Mouse (Mus musculus): ENCODE results near the gene Lacc1. TPM values are rescaled to one million over a fixed set of nuclear protein-coding genes. Genes with fewer than 3 reads are reported as not detected.
"Not testable (repeated sequence)": the region's sequence is repeated elsewhere in the genome, so short reads cannot be mapped to it uniquely, and the experiment has no call there.

Lacc1 gene
- total RNA-seq (2021) = 1 to 10 TPM; 7.8 to 9.6 TPM
- long read RNA-seq, experiment 1, partial matches to known transcripts = 2 of 8 reads
- long read RNA-seq, experiment 1, other reads (novel, unspliced or antisense) = 1 of 8 reads
- long read RNA-seq, experiment 2, partial matches to known transcripts = 2 of 6 reads
- long read RNA-seq, experiment 2, other reads (novel, unspliced or antisense) = 0 of 6 reads

DNA sequence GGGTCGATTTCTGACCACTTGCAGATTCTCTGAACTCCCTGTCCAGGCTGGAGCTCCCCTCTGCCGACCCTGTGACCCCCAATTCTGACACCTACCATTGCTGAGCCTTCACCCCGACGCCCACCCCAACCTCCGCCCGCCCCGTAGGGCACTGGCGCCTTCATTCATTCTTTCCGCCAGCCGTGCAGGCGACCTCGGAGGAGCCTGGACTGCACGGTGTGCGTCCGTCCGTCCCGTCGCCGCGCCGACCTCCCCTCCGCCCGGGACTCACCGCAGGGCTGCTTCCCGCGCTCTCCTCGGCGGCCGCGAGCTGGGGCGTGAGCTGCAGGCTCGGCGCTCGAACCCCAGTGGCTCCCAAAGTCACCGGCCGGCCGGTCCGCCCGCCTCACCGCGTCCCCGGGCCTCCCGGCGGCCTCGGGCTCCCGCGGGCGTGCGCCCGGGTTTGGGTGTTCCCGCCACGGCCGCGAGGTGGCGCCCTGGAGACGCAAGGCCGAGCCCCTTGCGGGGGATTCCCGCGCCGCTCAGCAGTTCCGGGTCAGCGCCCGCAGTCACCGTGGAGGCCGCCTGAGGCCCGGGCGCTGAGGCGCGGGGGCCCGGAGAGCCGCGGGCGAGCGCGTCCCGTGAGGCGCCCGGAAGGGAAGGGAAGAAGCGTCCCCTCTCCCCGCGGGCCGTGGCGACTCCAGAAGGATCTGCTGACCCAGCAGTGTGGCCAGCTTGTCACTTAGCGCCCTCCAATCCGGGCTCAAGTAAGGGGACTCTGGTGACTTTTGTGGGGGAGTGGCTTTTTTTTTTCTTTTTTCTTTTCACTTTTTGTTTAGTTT, at the start of gene Lacc1, which contains the start of gene Ccdc122:
TSS of gene Lacc1 (minus strand) at position 679 of the 821 bp plus-strand sequence.
TSS of gene Ccdc122 (plus strand) at position 547 of the 821 bp plus-strand sequence.
- DNase-seq = peak; percentile 90 to 94

DNA sequence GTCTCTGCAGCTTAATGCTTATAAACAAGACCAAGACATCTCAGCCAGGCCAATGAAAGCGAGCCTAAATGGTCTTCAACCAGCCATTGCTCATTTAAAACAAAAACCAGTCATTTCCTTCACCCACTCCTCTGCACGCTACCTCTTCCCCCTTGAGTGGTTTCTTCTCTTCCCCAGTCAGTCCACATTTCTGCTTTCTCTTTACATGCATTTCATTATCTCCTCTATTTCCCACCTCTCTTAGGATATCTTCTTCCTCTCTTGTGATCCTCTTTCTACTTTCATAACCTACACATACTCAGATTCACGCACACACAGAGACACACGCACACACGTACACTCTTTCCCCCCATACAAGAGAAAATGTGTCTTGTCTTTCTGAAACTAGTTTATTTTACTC, 44.5 kb upstream of the Lacc1 start:
- DNase-seq = no peak

DNA sequence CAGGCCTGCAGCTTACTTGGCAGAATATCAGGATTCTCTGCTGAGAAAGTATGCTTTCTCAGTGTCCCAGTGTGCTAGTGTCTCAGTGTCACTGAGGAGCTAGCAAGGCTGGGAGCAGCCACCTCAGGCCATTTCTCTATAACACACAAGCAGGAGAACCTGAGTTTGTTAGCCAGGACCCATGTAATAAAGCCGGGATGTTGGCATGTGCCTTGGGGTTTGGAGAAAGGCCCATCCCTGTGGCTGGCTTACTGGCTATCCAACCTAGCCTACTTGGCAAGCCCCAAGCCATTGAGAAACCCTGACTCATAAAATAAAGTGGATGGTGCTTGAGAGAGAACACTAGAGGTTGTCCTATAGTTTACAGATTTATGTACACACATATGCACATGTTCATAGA, 32.7 kb upstream of the Lacc1 start:
- DNase-seq = peak; percentile 27 to 46

DNA sequence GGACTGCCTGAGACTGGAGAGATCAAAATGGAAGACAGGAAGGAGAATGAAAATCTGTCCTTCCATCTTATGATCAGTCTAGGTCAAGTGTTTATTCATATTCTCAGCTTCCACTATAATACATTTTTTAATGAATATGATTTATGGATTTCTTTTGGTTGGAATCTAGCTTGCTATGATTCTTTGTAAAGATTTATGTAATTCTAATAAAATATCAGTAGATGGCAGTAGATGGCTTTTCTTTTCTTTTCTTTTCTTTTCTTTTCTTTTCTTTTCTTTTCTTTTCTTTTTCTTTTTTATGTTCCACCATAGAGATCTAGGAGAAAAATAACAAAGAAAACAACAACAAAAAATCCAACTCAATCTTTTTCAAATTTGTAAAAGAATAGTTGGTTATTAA, 16.6 kb upstream of the Lacc1 start:
- no peak for DNase-seq

DNA sequence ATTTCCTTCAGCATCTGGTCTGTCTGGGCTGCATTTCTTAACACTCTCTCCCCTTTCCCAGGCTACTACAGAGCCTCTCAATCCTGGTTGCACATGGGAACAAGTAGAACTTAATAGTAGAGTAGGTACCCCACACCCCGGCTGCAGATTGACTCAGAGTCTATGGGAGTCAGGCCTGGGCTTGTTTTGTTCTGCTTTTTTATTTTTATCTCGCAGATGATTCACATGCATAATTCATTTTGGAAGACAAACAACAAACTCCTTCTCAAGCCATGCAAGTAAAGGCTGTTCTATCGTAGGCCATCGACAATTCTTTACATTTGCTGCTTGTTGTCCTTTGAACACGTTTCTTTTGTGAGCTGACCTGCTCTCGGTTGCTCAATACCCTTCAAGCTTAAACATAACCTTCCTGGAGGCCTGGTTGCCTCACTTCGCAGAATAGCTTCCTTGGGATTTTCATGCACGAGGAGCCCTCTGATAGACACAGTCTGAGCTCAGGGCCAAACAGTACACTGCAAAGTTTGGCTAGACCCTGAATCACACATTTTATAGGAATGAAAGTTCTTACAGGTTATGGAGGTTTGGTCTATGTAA, 1.2 kb upstream of the Lacc1 start:
- peak; percentile 28 to 45 for DNase-seq

DNA sequence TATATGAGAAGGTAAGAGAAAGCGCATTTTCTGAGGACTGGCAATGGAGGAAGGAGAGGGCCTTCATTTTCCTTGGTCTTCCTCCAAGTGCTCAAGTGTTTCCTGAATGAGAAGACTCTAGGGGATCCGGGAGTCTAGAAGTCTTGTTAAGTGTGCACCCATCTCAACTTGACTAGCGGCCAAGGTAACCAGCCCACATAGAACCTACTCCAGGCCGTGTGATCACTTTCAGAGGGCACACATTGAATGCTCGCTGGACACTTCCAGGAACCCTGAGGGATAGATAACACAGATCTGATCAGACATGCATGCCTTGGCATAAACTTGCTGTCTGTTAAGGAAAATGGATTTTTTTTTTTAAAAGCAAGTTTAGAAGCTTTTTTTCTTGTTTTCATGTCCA, 626 bp upstream of the Lacc1 start:
- DNase-seq = no peak

DNA sequence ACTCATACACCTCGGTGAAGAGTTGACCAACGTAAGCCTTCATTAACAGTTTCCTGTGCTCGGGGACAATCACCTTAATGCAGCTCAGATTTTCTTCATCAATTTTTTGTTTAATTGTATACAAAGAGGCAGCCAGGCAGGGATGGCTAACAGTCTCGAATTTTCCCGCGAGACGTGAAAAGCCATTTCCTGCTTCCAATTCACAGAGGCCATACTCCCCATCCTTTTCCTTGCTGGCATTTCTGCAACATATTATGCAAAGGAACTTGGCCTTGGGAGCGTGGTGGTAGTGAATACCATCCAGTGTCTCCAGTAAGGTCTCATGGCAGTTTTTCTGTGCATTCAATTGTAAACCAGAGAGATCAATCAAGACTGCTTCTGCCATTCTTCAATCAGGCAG, 1.7 kb downstream of the Lacc1 start:
- DNase-seq = no peak

DNA sequence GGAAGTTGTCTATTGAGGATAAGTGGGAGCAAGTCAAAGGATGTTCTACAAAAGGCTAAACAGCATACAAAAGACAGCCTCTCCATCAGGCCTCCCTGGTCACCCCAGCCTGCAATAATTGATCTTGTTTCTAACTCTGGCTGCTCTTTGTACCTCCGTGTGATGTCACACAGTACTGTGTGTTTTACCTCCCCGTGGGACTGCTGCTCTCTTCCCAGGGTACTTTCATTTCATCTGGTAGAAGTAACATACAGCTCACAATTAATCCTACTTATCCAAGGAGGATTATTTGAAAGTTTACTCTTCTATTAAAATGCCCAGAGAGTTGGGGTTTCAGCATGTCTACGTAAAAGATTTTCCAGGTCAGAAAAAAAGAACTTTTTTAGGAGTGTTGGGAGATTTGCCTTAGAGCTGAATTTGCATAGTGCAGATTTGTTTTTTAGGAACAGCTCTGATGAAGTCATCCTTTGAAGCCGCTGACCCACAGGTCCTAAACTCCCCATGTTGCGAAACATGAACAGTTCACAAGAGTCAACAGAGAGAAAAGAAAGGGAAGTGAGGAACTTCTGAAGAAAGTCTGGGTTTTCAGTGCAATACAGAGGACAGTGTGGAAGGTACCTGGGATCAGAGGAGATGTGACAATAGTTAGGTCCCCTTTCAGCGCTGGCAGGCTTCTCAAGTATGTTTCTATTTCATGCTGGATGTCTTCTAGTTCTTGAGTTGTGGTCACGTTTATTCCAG, 2.4 kb downstream of the Lacc1 start:
- DNase-seq = no peak

DNA sequence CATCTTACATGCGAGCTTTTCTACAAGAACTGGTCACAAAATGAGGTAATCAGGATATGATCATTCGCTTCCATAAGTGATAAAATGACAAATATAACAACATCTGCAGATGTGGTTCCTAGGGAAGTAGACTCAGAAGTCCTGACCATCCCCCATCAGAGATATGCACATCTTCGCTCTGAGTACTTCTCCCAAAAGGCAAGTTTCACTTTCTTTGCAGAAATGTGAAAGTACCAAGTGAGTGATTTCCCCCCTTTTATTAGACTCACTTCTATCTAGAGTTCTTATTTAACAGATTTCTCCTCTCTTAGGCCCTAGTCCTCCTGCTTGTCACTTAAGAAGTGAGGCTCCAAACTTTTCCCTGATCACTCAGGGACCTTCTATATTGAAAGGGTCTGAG, 3.3 kb downstream of the Lacc1 start:
- DNase-seq = no peak

DNA sequence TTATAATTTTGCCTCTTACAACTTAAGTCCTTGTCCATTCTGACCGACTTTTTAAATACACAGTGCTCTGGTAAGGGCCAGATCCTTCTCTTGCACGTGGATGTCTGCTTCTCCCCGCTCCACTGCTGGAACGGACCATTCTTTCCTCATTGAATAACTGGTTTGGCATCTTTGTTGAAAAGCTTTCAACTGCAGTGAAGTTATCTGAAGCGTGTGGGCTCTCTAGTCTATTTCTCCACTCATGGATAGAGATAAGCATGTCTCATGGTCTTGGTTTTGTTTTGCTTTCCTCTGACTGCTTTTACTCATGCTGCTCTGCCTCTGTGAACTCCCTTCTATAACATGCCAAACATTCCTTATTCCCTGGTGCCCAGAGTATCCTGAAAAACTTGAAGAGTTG, 4.3 kb downstream of the Lacc1 start:
- no peak for DNase-seq

DNA sequence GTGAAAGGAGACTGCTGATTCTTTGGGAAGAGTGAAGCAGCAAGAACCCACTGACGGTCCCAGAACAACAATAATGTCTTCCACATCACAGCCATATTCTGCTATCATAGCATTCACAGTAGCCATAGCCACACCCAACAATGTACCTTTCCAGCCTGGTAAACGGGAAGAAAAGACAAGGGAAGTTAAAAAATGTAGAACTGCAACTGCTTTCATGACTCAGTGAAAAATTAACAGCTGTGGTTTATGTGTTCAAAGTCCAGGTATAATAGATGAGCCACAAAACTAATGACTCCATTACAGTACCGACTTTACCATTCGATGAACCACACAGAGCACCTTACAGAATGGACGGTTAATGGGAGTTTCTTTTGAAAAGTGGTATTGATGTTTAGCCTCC, 5.9 kb downstream of the Lacc1 start:
- no peak for DNase-seq

DNA sequence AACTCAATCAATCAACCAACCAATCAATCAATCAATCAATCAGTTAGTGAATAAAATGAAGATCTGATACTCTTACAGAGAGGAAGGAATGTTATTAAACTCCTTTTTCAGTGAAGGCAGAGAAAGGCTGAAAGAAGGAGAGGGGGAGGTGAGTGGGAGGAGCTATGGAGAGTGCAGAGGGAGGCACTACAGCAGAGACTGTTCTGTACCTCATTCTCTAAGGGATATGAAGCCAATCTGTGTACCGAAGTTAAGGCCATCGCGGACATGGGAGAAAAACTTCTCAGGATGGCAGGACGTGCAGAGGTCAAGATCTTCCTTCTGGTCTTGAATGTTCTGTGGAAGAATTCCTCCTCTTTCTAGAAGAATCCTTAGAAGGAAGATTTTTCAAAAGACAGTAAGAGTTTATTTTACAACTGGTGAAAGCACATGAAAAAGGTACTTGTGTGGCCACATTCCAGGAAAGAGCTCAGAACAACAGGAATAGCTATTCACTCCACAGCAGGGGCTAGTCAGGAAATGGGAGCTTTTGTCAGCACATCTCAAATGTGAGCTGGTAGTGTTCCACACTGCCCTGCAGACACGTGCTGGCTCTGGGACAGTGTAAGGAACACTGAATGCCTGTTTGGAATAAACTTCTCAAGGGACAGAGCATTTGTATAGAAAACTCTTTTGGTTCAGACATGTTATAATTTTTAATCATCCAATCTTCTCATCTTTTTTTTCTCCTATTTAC, 7.2 kb downstream of the Lacc1 start:
- no peak for DNase-seq

DNA sequence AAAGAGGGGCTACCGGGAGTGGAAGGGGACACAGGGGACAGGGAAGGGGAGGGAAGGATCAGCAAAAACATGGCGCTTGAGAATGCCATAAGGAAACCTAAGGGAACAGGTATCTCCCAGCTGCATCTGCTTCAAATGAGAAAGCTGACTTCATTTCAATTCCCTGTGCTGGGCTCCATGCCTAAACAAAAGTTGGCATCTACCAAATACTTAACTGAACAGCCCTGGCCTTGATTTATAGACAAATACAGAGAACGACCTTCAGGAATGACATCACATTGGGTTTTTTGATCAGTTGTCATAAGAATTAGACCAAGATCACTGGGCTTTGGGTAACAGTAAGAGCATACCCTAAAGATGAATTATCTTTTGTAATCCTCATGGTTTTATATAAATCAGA, 12.2 kb downstream of the Lacc1 start:
- peak; percentile 21 to 47 for DNase-seq

DNA sequence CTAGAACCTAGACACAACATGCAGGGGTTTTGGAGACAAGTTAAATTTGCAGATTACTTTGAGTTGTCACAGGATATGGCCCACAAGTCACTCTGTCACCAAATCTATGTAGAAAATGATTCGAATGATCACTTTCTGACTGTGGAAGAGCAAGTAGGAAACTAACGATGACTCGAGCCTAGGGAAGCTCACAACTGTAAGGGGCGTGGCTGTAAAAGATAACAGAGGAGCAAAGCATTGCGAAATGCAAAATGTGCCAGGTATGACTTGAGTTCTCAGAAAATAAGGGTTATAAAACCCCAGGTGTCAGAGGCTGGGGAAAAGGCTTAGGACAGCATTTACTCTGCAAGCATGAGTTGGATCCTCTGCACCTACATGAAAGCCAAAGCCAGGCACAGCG, 19.5 kb downstream of the Lacc1 start:
- DNase-seq = no peak

DNA sequence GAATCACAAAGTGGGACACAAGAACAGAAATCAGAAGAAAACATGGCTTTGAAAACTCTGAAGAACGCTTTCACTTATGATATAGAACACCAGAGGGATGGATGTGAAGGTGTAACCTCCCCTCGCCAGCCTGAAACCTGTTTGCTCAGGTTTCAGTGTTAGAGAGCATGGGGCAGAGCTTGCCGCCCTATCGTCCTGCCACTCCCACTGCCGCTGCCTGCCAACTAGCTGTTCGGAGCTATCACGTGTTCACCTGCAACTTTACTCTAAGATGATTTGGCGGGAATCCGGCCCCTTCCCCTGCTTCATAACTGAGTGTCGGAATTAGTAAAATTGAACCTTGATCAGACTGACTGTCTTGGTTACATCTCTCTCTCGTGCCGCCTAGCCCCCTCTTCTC, 19.9 kb downstream of the Lacc1 start:
- DNase-seq = not testable (repeated sequence)

DNA sequence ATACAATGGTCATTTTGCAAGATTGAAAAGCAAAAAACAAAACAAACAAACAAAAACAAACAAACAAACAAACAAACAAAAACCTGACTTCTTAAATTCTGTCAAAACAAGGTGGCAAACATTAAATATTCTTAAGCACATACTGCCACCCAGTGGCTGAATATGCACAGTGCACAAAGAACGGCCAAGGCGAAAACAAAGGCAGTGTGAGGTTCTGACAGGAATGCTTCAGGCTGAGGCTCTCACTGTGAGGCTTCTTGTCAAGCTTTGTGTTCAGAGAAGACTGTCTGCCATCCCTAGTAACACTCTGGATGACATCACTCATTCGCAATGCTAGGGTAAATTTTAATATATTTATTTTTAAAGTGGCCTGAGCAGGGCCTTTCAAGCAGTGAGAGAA, 24.9 kb downstream of the Lacc1 start:
- peak; percentile 61 to 62 for DNase-seq

DNA sequence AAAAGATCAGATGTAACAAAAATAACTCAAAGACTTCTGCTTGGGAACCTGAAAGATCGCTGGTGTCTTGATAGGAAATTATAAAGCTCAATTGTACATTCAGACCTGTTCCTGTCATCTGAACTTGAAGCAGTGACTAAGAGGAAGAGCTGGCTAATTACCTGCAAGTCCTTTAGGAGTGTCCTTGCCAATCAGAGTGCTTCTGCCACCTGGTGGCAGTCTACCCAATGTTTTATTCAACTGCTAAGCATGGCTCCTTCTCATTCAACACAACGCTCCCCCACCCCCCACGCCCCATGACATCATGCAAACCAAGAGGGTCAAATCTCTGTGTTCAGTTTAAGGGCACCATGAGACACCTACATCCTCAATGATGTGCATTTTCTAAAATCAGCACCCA, 28.5 kb downstream of the Lacc1 start:
- peak; percentile 79 to 90 for DNase-seq

DNA sequence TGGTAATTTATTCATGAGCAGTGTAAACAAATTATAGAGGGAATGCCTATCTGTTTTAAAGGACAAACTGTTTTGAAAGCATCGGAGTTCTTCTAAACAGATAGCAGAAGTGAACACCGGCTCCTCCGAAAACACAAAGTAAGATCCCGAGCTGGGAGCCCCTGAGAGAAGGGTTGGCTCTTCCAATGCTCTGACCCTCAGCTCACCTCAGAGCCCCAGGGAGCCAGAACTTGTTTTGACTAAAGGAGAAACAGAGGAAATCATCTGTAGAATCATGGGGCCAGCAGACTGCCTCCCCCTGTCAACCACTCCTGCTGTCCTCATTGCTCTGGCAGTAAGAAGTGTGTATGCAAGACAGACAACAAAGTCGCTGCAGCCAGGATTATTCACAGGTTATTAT, 31.1 kb downstream of the Lacc1 start:
- no peak for DNase-seq

DNA sequence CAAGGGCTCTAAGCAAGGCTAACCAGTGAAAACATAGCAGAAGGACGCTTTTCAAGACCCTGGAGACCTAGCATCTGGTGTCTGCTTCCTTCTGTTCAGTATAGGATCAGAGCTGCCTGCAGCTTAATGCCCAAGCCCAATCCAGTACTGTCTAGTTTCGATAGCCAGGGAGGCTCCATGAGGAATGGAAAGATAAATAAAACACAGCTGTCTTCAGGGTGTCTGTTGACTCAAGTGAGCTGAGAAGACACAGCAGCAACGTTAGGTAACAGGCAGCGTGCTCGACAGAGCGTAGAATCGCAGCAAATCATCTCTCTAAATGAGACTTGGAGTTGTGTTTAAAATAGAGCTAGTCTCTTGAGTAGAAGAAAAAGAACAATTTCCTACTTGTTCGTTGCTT, 32.0 kb downstream of the Lacc1 start:
- no peak for DNase-seq

DNA sequence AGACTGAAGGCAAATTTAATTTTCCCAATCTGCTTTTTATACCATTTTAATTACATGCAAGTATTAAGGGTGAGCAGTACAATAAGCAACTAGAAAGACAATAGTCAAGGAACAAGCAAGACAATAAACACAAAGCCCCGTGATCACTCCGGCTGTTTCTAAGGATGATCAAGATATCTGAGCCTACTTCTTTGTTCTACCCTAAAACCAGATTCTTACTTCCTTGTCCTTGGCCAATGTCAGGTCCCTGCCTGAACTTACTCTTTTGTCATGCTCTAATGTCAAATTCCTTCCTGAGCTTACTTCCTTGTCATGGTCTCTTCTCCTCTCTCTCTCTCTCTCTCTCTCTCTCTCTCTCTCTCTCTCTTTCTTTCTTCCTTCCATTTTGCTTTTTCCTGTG, 46.4 kb downstream of the Lacc1 start:
- DNase-seq = not testable (repeated sequence)

DNA sequence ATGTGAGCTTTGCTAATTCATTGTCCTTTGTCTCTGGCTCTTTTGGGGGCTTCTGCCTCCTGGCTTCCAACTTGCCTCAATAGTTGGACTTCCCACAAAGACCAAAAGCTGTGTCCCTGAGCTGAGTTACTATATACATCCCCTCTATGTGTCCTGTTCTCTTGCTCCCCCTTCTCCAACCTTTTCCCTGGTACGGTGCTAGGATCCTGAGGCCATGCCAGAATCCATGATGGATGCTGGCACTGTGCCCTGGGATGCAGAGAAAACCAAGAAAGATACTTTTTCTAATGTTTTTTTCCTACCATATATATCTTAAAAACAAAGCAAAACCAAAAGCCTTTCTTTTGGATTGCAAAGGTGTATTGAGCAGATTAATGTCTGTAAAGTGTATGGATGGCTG, 54.9 kb downstream of the Lacc1 start:
- no peak for DNase-seq

DNA sequence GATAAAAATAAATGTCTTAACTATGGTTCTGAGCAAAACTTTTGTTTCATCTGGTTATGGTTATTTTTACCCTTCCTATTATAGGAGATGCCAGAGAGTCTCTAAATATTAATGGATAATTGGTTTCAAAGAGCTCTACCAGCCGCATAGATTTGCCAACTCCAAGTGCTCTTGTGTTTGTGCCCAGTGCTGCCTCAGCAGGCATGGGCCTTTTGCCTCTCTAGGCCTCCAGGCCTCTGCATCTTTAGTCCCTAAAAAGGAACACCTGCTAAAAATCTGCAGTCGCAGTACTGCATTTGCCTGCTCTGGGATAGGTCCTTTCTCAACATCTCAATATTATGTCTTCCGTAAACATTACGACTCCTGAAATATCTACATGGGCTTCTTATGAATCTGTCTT, 55.5 kb downstream of the Lacc1 start:
- DNase-seq = no peak
